10 mouse cellular contexts compared by ENCODE assay signal in genomic region chr19:56664944-56665663, GRCm38 (mm10). TPM values are rescaled to one million over a fixed set of nuclear protein-coding genes. Genes with fewer than 3 reads are reported as not detected.
A peak's percentile ranks its signal among the peaks of the same experiment; 100 is the strongest.
DNase-seq lines count a peak whose midpoint lies in the region; ATAC-seq and TF ChIP-seq lines count a peak whose summit lies in the region.
"Had no signal": no experiment of that assay in that cellular context is flagged by ENCODE, and none has a peak within 500 bp of the region (broad histone marks: within the 10 kb centered on the region; RNA-seq: fewer than 3 reads in every experiment).

No protein-coding gene starts in this region.

- no peak for TF ChIP-seq CTCF in lung, adult 2 months (IDR thresholded peaks at IDR 0.05; ENCODE audit: insufficient read depth, low read length)

- ATAC-seq in heart, embryonic 15.5 days (replicated peaks; ENCODE audit: insufficient number of reproducible peaks, insufficient read depth, low FRiP score, low read depth): no peak
- ATAC-seq in lung, embryonic 16.5 days (ENCODE audit: low read depth): no peak
- ATAC-seq in midbrain, embryonic 16.5 days: no peak
- ATAC-seq: liver, postnatal 0 days had no signal

- H3K4me3 ChIP-seq in heart, embryonic 15.5 days: no peak overlapping the region
- no peak overlapping the region for H3K4me3 ChIP-seq in lung, embryonic 16.5 days (ENCODE audit: low read length)
- H3K4me3 ChIP-seq in lung, adult 2 months (replicated peaks; ENCODE audit: extremely low read depth, low read depth, low read length): no peak overlapping the region
- H3K4me3 ChIP-seq in midbrain, embryonic 16.5 days (ENCODE audit: low read depth, low read length): no peak overlapping the region

- no peaks in the 10 kb centered on the region for H3K36me3 ChIP-seq in heart, embryonic 15.5 days
- no peaks in the 10 kb centered on the region for H3K36me3 ChIP-seq in lung, embryonic 16.5 days (ENCODE audit: control insufficient read depth, insufficient read depth, low read length)
- H3K36me3 ChIP-seq in midbrain, embryonic 16.5 days (ENCODE audit: control insufficient read depth, insufficient read depth, low read length): no peaks in the 10 kb centered on the region

- TF ChIP-seq POLR2A in lung, adult 2 months (IDR thresholded peaks at IDR 0.05; ENCODE audit: borderline replicate concordance, extremely low read depth, low read depth, low read length): no peak

- peak overlapping the region; percentile 57 for H3K27ac ChIP-seq in heart, embryonic 15.5 days
- peak overlapping the region; percentile 73 for H3K27ac ChIP-seq in lung, embryonic 16.5 days (ENCODE audit: low read length)
- peak overlapping the region; percentile 26; the same call in 1 of the 2 replicates for H3K27ac ChIP-seq in midbrain, embryonic 16.5 days (ENCODE audit: low read length)

- H3K9ac ChIP-seq in heart, embryonic 15.5 days: no peak overlapping the region
- H3K9ac ChIP-seq in lung, embryonic 16.5 days (ENCODE audit: low read length): no peak overlapping the region
- no peak overlapping the region for H3K9ac ChIP-seq in midbrain, embryonic 16.5 days (ENCODE audit: low read depth, low read length)
- H3K9ac ChIP-seq: liver, postnatal 0 days had no signal

- no peaks in the 10 kb centered on the region; the same call in 1 of the 2 replicates for H3K27me3 ChIP-seq in heart, embryonic 15.5 days
- no peaks in the 10 kb centered on the region for H3K27me3 ChIP-seq in lung, embryonic 16.5 days (ENCODE audit: control insufficient read depth, insufficient read depth, low read depth, low read length)
- H3K27me3 ChIP-seq in midbrain, embryonic 16.5 days (ENCODE audit: control insufficient read depth, insufficient read depth, low read depth, low read length): no peaks in the 10 kb centered on the region

- no peak overlapping the region for H3K4me2 ChIP-seq in heart, embryonic 15.5 days
- H3K4me2 ChIP-seq in lung, embryonic 16.5 days (ENCODE audit: low read depth, low read length): no peak overlapping the region
- no peak overlapping the region for H3K4me2 ChIP-seq in midbrain, embryonic 16.5 days (ENCODE audit: low read length)

- DNase-seq in heart, adult 8-10 months (ENCODE audit: low spot score): no peak
- DNase-seq in lung, adult 2 months: no peak
- DNase-seq in ZHBTc4 (ENCODE audit: low read depth, low spot score): peak; percentile 23
- DNase-seq in right cerebral cortex, postnatal 25 days: no peak
- DNase-seq: gastrocnemius, postnatal 36 days; kidney, adult 9 months; liver, postnatal 0 days had no signal

- H3K9me3 ChIP-seq in heart, embryonic 15.5 days (replicated peaks): no peaks in the 10 kb centered on the region
- no peaks in the 10 kb centered on the region for H3K9me3 ChIP-seq in lung, embryonic 16.5 days (ENCODE audit: control insufficient read depth, low read length)
- no peaks in the 10 kb centered on the region for H3K9me3 ChIP-seq in midbrain, embryonic 16.5 days (replicated peaks; ENCODE audit: control insufficient read depth, low read length, poor library complexity, severe bottlenecking)

- H3K4me1 ChIP-seq in heart, embryonic 15.5 days (replicated peaks): peaks cover 32% of the 10 kb centered on the region
- peaks cover 21% of the 10 kb centered on the region for H3K4me1 ChIP-seq in lung, embryonic 16.5 days (replicated peaks; ENCODE audit: control insufficient read depth, insufficient read depth, low read length)
- H3K4me1 ChIP-seq in lung, adult 2 months (ENCODE audit: control insufficient read depth, insufficient read depth, low read length): peaks cover 18% of the 10 kb centered on the region
- H3K4me1 ChIP-seq in midbrain, embryonic 16.5 days (ENCODE audit: control insufficient read depth, insufficient read depth, low read length): no peaks in the 10 kb centered on the region

- 86% methylated on average over 7 of the region's 7 CpGs for WGBS in heart, embryonic 15.5 days
- 75% methylated on average over 7 of the region's 7 CpGs for WGBS in lung, embryonic 16.5 days
- 67% methylated on average over 7 of the region's 7 CpGs for WGBS in lung, adult 2 months
- WGBS in midbrain, embryonic 16.5 days: 78% methylated on average over 7 of the region's 7 CpGs

RNA-seq across cellular contexts. Expression of gene Adrb1, which starts 56.9 kb away (rescaled TPM):
- 4.0 and 4.7 TPM in 2 replicates for polyA plus RNA-seq in heart, embryonic 15.5 days (2015; fragmentation: Nextera tagmentation; extraction: Ambion mirVana)
- 10 to 100 TPM; 19.4 to 26.8 (median 22.2) TPM for total RNA-seq in heart, adult 8-10 months (2022)
- 1.1 and 1.3 TPM in 2 replicates for polyA plus RNA-seq in lung, embryonic 16.5 days (2015; fragmentation: Nextera tagmentation; extraction: Ambion mirVana)
- 81.9 and 120 TPM in 2 replicates for polyA plus RNA-seq in lung, adult 2 months (2012; rRNA removed)
- polyA plus RNA-seq in midbrain, embryonic 16.5 days (2015; fragmentation: Nextera tagmentation; extraction: Ambion mirVana): 1.0 and 1.3 TPM in 2 replicates

Comparison
In these comparisons a context has a peak if more than half of its experiments do, and no peak if none do; other contexts are left out.
1. RNA of gene Adrb1, which starts 56.9 kb away (polyA plus RNA-seq): 81.9 to 120 TPM in lung, adult 2 months; 4.0 to 4.7 TPM in heart, embryonic 15.5 days, 1.0 to 1.3 TPM in midbrain, embryonic 16.5 days and 1.1 to 1.3 TPM in lung, embryonic 16.5 days; every median in the first group is over 10 times any median in the second.
2. Peak in every context shown above with its lines, with median percentiles within 50 percentile points of each other: H3K27ac ChIP-seq.